Mouse (Mus musculus) thymus, adult 2 months (tissue): ENCODE results near the gene Oaz1. TPM values are rescaled to one million over a fixed set of nuclear protein-coding genes. Genes with fewer than 3 reads are reported as not detected.

Experiments
- DNase-seq: peaks from one replicate; pipeline ENCODE4 v3.0.0; 2021
- H3K27ac ChIP-seq: fragments of 200-500 bp; 2 replicates; pipeline ENCODE4 v1.5.1; 2012; ENCODE audit warnings: low read length, control low read depth; ENCODE audit not compliant: control insufficient read depth, insufficient read depth
- H3K27me3 ChIP-seq: fragments of 200-500 bp; 2 replicates; pipeline ENCODE4 v1.6.1; 2012; ENCODE audit warnings: mild to moderate bottlenecking, low read length, moderate library complexity, mixed read lengths; ENCODE audit not compliant: control insufficient read depth, insufficient read depth
- H3K36me3 ChIP-seq: fragments of 200-500 bp; 2 replicates; pipeline ENCODE4 v1.6.1; 2012; ENCODE audit warnings: mild to moderate bottlenecking, low read length, moderate library complexity; ENCODE audit not compliant: control insufficient read depth, insufficient read depth
- H3K4me1 ChIP-seq: fragments of 200-500 bp; replicated peaks from 2 replicates; pipeline ENCODE4 v1.6.1; 2012; ENCODE audit warnings: low read length; ENCODE audit not compliant: control insufficient read depth, insufficient read depth
- H3K4me3 ChIP-seq: fragments of 200-500 bp; 2 replicates; pipeline ENCODE4 v1.5.1; 2012; ENCODE audit warnings: mild to moderate bottlenecking, low read length, control low read depth, moderate library complexity; ENCODE audit not compliant: control insufficient read depth, insufficient read depth
- CTCF ChIP-seq: fragments of 200-500 bp; IDR thresholded peaks from 2 replicates; pipeline ENCODE4 v1.5.1; 2012; ENCODE audit warnings: mild to moderate bottlenecking, control low read depth, low read length, moderate library complexity, borderline replicate concordance; ENCODE audit not compliant: control insufficient read depth, poor library complexity, insufficient read depth; ENCODE audit errors: extremely low read depth
- POLR2A ChIP-seq: fragments of 200-500 bp; IDR thresholded peaks from 2 replicates; pipeline ENCODE4 v1.6.1; 2012; ENCODE audit warnings: mild to moderate bottlenecking, low read length, control low read depth, moderate library complexity; ENCODE audit not compliant: control insufficient read depth, poor library complexity, insufficient read depth; ENCODE audit errors: extremely low read depth
- WGBS: fragments of 180-500 bp; shearing (Covaris S2); methylation state at CpG from one replicate; pipeline ENCODE4 v1.1.7; 2018; 5-methylcytosine and 5-hydroxymethylcytosine counted together
- polyA plus RNA-seq: library from polyadenylated mRNA; depleted of rRNA; stranded (reverse); fragments of >200 nt; gene quantifications from 2 replicates; pipeline ENCODE4 v1.2.3, GENCODE M21; 2012

Oaz1 gene
- polyA plus RNA-seq, 1 experiment: 1,988 TPM

- no peak overlapping the region for H3K4me3 ChIP-seq
- H3K4me1 ChIP-seq: peaks cover 12% of the 10 kb centered on the region
- peaks cover 10% of the 10 kb centered on the region for H3K36me3 ChIP-seq
- no peak overlapping the region for H3K27ac ChIP-seq
- WGBS: 55% methylated on average over 1 of the region's 1 CpGs
- TF ChIP-seq CTCF: no peak
- TF ChIP-seq POLR2A: no peak
- no peak for DNase-seq
- H3K27me3 ChIP-seq: no peaks in the 10 kb centered on the region
These were observed 3.2 kb downstream of the Oaz1 start for GRCm38 (mm10) chr10:80829359-80830278.

- peak; percentile 61 for DNase-seq
- 20% methylated on average over 9 of the region's 9 CpGs for WGBS
- Histone ChIP-seq H3K27ac (no peak overlapping the region), H3K36me3 (peaks cover 10% of the 10 kb centered on the region), H3K27me3 (no peaks in the 10 kb centered on the region; the same call in 1 of the 2 replicates), H3K4me3 (no peak overlapping the region), H3K4me1 (peaks cover 9% of the 10 kb centered on the region)
- TF ChIP-seq POLR2A (no peak), CTCF (no peak)
These were observed 4.7 kb downstream of the Oaz1 start for GRCm38 (mm10) chr10:80831136-80831535.

GRCm38 (mm10) chr10:80832818-80833217 is 6.4 kb downstream of the Oaz1 start:
- DNase-seq: no peak
- Histone ChIP-seq H3K4me3 (no peak overlapping the region), H3K4me1 (peaks cover 4% of the 10 kb centered on the region), H3K27me3 (no peaks in the 10 kb centered on the region; the same call in 1 of the 2 replicates), H3K36me3 (peaks cover 10% of the 10 kb centered on the region), H3K27ac (no peak overlapping the region)
- 88% methylated on average over 7 of the region's 7 CpGs for WGBS
- no peak for TF ChIP-seq POLR2A
- TF ChIP-seq CTCF: no peak

GRCm38 (mm10) chr10:80835617-80836016 is 9.2 kb downstream of the Oaz1 start:
- Histone ChIP-seq H3K27me3 (no peaks in the 10 kb centered on the region; the same call in 1 of the 2 replicates), H3K27ac (no peak overlapping the region), H3K4me3 (no peak overlapping the region), H3K36me3 (no peaks in the 10 kb centered on the region), H3K4me1 (no peaks in the 10 kb centered on the region)
- no peak for DNase-seq
- TF ChIP-seq CTCF (no peak), POLR2A (no peak)
- 75% methylated on average over 30 of the region's 30 CpGs for WGBS

GRCm38 (mm10) chr10:80836949-80837379 is 10.5 kb downstream of the Oaz1 start:
- Histone ChIP-seq H3K27me3 (no peaks in the 10 kb centered on the region; the same call in 1 of the 2 replicates), H3K36me3 (no peaks in the 10 kb centered on the region), H3K4me3 (no peak overlapping the region), H3K27ac (no peak overlapping the region), H3K4me1 (no peaks in the 10 kb centered on the region)
- TF ChIP-seq POLR2A (no peak), CTCF (no peak)
- 65% methylated on average over 7 of the region's 7 CpGs for WGBS
- DNase-seq: no peak

- Histone ChIP-seq H3K4me3 (no peak overlapping the region), H3K27me3 (no peaks in the 10 kb centered on the region; the same call in 1 of the 2 replicates), H3K4me1 (no peaks in the 10 kb centered on the region), H3K27ac (no peak overlapping the region), H3K36me3 (no peaks in the 10 kb centered on the region)
- WGBS: 89% methylated on average over 2 of the region's 2 CpGs
- no peak for DNase-seq
- TF ChIP-seq POLR2A: no peak
- no peak for TF ChIP-seq CTCF
These were observed 11.4 kb downstream of the Oaz1 start for GRCm38 (mm10) chr10:80837827-80838226.
